Mouse (Mus musculus): ENCODE results near the gene Vwce. TPM values are rescaled to one million over a fixed set of nuclear protein-coding genes. Genes with fewer than 3 reads are reported as not detected.
A peak's percentile ranks its signal among the peaks of the same experiment; 100 is the strongest.

Vwce gene
- polyA plus RNA-seq, 1 experiment from 2014 or later = 1.7 TPM

DNA sequence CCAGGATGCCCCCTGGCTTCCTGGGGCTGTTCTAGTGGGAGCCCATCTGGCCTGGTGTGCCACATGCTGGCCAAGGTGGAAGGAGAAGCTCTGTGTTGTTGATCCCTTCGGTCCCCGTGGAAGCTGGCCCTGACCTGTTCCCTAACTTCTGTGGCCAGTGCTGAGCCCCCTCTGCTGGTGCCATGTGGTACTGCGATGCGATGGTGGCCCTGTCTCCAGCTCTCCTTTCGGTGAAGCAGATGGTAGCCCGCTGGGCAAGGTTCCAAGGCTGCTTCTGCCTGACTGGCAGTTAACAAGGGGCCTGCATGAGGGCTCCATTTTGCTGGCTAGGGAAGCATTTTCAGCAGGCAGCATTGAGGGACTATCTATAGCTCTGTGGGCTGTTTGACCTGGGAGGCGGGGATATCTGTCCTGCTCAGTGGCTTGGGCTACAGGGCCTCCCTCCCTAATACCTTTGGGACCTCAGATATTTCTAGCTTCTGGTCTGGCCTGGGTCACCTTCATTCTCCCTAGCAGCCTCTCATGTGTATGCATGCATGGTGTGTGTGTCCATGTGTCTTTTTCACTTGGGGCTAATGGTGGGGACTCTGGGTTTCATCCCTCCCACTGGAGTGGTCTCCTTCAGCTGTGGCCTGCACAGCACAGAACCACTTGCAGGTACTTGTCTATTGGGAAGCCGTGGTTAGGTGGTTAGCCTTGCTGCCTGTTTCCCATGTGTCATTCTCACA is 75.5 kb downstream of the Vwce start:
- ATAC-seq (ENCODE audit: low FRiP score) = peak; percentile 77
- Histone ChIP-seq H3K4me3 (replicated peaks) (no peak overlapping the region), H3K27me3 (replicated peaks) (no peaks in the 10 kb centered on the region), H3K4me1 (peaks cover 30% of the 10 kb centered on the region), H3K36me3 (peaks cover 51% of the 10 kb centered on the region), H3K9ac (replicated peaks) (no peak overlapping the region), H3K9me3 (replicated peaks) (no peaks in the 10 kb centered on the region), H3K27ac (replicated peaks) (peak overlapping the region; percentile 86), H3K4me2 (no peak overlapping the region)
- 19% methylated on average over 8 of the region's 8 CpGs for WGBS

GRCm38 (mm10) chr19:10710088-10710511 is 76.1 kb downstream of the Vwce start:
- Histone ChIP-seq H3K27me3 (replicated peaks) (no peaks in the 10 kb centered on the region), H3K4me2 (no peak overlapping the region), H3K4me3 (replicated peaks) (no peak overlapping the region), H3K9ac (replicated peaks) (no peak overlapping the region), H3K27ac (replicated peaks) (peak overlapping the region; percentile 86), H3K9me3 (replicated peaks) (no peaks in the 10 kb centered on the region), H3K4me1 (peaks cover 29% of the 10 kb centered on the region), H3K36me3 (peaks cover 51% of the 10 kb centered on the region)
- WGBS = 57% methylated on average over 9 of the region's 9 CpGs
- ATAC-seq (ENCODE audit: low FRiP score) = peak; percentile 51

GRCm38 (mm10) chr19:10710751-10711150 is 76.7 kb downstream of the Vwce start:
- WGBS = 96% methylated on average over 4 of the region's 4 CpGs
- Histone ChIP-seq H3K36me3 (peaks cover 51% of the 10 kb centered on the region), H3K27ac (replicated peaks) (peak overlapping the region; percentile 86), H3K27me3 (replicated peaks) (no peaks in the 10 kb centered on the region), H3K4me2 (no peak overlapping the region), H3K4me1 (peaks cover 26% of the 10 kb centered on the region), H3K9me3 (replicated peaks) (no peaks in the 10 kb centered on the region), H3K9ac (replicated peaks) (no peak overlapping the region), H3K4me3 (replicated peaks) (no peak overlapping the region)
- ATAC-seq (ENCODE audit: low FRiP score) = no peak

- Histone ChIP-seq H3K4me3 (replicated peaks) (no peak overlapping the region), H3K9me3 (replicated peaks) (no peaks in the 10 kb centered on the region), H3K4me2 (no peak overlapping the region), H3K9ac (replicated peaks) (no peak overlapping the region), H3K27me3 (replicated peaks) (no peaks in the 10 kb centered on the region), H3K36me3 (peaks cover 44% of the 10 kb centered on the region), H3K4me1 (peaks cover 26% of the 10 kb centered on the region), H3K27ac (replicated peaks) (no peak overlapping the region)
- no peak for ATAC-seq (ENCODE audit: low FRiP score)
- 96% methylated on average over 7 of the region's 7 CpGs for whole genome bisulfite sequencing
Measured at GRCm38 (mm10) chr19:10712194-10712593, 78.2 kb downstream of the Vwce start.

DNA sequence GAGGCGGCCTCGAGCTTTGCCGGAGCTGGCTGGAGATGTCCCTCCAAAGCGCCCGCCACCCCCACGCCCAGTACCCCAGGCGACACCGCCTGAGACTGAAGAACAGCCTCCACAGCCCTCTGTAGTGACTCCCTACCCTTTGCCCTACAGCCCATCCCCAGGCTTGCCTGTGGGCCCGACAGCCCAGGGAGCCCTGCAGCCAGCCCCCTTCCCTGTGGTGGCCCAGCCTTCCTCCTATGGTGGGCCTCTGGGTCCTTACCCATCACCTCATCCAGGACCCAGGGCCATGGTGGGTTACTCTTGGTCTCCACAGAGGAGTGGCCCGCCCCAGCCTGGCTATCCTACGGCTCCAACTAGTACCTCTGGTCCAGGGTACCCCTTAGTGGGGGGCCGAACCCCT is 78.6 kb downstream of the Vwce start:
- Histone ChIP-seq H3K27ac (replicated peaks) (no peak overlapping the region), H3K27me3 (replicated peaks) (no peaks in the 10 kb centered on the region), H3K9ac (replicated peaks) (no peak overlapping the region), H3K4me3 (replicated peaks) (no peak overlapping the region), H3K4me2 (no peak overlapping the region), H3K4me1 (peaks cover 26% of the 10 kb centered on the region), H3K9me3 (replicated peaks) (no peaks in the 10 kb centered on the region), H3K36me3 (peaks cover 40% of the 10 kb centered on the region)
- 97% methylated on average over 12 of the region's 12 CpGs for WGBS
- no peak for ATAC-seq (ENCODE audit: low FRiP score)

DNA sequence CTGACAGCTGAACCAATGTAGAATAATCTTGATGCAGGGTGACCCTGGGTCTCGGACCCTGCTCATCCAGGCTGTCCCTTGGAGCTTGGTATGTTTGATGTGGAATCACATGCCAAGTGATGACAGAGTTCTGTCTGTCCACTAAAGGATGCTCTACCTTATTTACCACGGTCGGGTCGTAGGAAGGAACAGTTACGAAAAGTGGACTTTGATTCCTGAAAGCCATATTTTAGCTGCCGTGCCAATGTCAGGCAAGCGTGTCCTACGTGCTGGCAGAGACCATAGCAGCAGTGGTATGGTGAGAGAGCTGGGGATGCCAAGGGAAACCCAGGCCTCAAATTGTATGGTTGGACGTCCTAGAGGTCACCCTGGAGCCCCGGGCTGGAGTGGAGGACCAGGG is 79.5 kb downstream of the Vwce start:
- Histone ChIP-seq H3K4me3 (replicated peaks) (no peak overlapping the region), H3K4me1 (peaks cover 26% of the 10 kb centered on the region), H3K27me3 (replicated peaks) (no peaks in the 10 kb centered on the region), H3K36me3 (peaks cover 31% of the 10 kb centered on the region), H3K9ac (replicated peaks) (no peak overlapping the region), H3K9me3 (replicated peaks) (no peaks in the 10 kb centered on the region), H3K27ac (replicated peaks) (no peak overlapping the region), H3K4me2 (no peak overlapping the region)
- no peak for ATAC-seq (ENCODE audit: low FRiP score)
- WGBS = 94% methylated on average over 10 of the region's 10 CpGs

DNA sequence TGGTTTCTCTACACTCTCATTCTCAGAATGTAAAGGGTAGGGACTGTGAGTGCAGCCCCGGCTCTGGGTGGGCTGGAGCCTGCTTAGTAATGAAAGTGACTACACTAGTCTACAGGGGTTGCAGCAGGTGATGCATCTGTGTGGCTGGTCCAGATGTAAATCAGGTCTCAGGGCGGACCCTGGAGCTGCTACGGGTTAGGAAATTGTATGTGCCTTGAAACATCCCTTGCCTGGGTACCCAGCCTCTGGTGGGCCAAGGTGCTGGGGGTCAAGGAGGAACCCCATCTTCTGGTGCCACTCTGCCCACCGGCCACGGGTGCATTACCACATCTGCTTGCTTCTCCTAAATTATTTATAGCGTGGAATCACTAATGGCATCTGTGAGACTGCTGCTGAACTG is 80.2 kb downstream of the Vwce start:
- Histone ChIP-seq H3K4me1 (peaks cover 21% of the 10 kb centered on the region), H3K36me3 (peaks cover 30% of the 10 kb centered on the region), H3K9me3 (replicated peaks) (no peaks in the 10 kb centered on the region), H3K27me3 (replicated peaks) (no peaks in the 10 kb centered on the region), H3K4me2 (no peak overlapping the region), H3K9ac (replicated peaks) (no peak overlapping the region), H3K4me3 (replicated peaks) (no peak overlapping the region), H3K27ac (replicated peaks) (peak overlapping the region; percentile 51; the same call in 1 of the 2 replicates)
- ATAC-seq (ENCODE audit: low FRiP score) = no peak
- 63% methylated on average over 6 of the region's 6 CpGs for WGBS

- Histone ChIP-seq H3K4me2 (no peak overlapping the region), H3K36me3 (peaks cover 30% of the 10 kb centered on the region), H3K27ac (replicated peaks) (peak overlapping the region; percentile 60), H3K4me3 (replicated peaks) (no peak overlapping the region), H3K4me1 (peaks cover 20% of the 10 kb centered on the region), H3K9ac (replicated peaks) (no peak overlapping the region), H3K9me3 (replicated peaks) (no peaks in the 10 kb centered on the region), H3K27me3 (replicated peaks) (no peaks in the 10 kb centered on the region)
- 42% methylated on average over 4 of the region's 4 CpGs for WGBS
- ATAC-seq (ENCODE audit: low FRiP score) = peak; percentile 69
Measured at GRCm38 (mm10) chr19:10714682-10715475, 80.9 kb downstream of the Vwce start.

DNA sequence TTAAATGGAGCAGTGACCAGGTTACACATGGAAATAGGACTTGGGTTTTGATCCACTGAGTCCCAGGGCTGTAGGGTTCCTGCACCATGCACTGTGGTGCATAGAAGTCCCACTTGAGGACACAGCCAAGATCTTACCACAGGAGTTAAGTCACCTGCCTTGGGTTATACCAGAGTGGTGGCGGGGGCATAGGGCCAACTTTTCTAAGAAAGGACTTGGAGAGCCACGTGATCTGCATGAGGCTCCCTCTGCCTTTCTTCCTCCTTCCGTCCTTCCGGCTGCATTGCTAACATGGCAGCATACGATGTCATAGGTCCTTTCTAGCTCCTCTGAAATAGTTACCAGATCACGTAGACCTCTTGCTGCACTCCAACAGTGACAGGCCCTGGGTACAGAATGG is 81.5 kb downstream of the Vwce start:
- no peak for ATAC-seq (ENCODE audit: low FRiP score)
- Histone ChIP-seq H3K27me3 (replicated peaks) (no peaks in the 10 kb centered on the region), H3K9ac (replicated peaks) (no peak overlapping the region), H3K4me2 (no peak overlapping the region), H3K4me1 (peaks cover 21% of the 10 kb centered on the region), H3K27ac (replicated peaks) (0 out of 2 replicates have a peak overlapping the region, but pooled peaks have one; percentile 60), H3K9me3 (replicated peaks) (no peaks in the 10 kb centered on the region), H3K4me3 (replicated peaks) (no peak overlapping the region), H3K36me3 (peaks cover 28% of the 10 kb centered on the region)
- WGBS = 88% methylated on average over 6 of the region's 6 CpGs

Other genes with a start within 250 kb of the Vwce start
- gene Syt7, start 245.1 kb upstream of the Vwce start, polyA plus RNA-seq (2015; fragmentation: Nextera tagmentation; extraction: Ambion mirVana) = 10.4 and 17.3 TPM in 2 replicates
- 1.1 and 1.3 TPM in 2 replicates for gene Lrrc10b, start 176.7 kb upstream of the Vwce start, polyA plus RNA-seq (2015; fragmentation: Nextera tagmentation; extraction: Ambion mirVana)
- gene Ppp1r32, start 151.3 kb upstream of the Vwce start, polyA plus RNA-seq (2015; fragmentation: Nextera tagmentation; extraction: Ambion mirVana) = 0.79 and 1.2 TPM in 2 replicates
- gene Cpsf7, start 108.9 kb upstream of the Vwce start, polyA plus RNA-seq (2015; fragmentation: Nextera tagmentation; extraction: Ambion mirVana) = 45.6 and 47.2 TPM in 2 replicates
- gene Sdhaf2, start 108.1 kb upstream of the Vwce start, polyA plus RNA-seq (2015; fragmentation: Nextera tagmentation; extraction: Ambion mirVana) = 67.5 and 67.7 TPM in 2 replicates
- 49.1 and 51.6 TPM in 2 replicates for gene Tmem216, start 78.0 kb upstream of the Vwce start, polyA plus RNA-seq (2015; fragmentation: Nextera tagmentation; extraction: Ambion mirVana)
- 20.4 and 22.5 TPM in 2 replicates for gene Cyb561a3, start 57.0 kb upstream of the Vwce start, polyA plus RNA-seq (2015; fragmentation: Nextera tagmentation; extraction: Ambion mirVana)
- 33.3 and 33.9 TPM in 2 replicates for gene Tmem138, start 56.9 kb upstream of the Vwce start, polyA plus RNA-seq (2015; fragmentation: Nextera tagmentation; extraction: Ambion mirVana)
- 194 and 213 TPM in 2 replicates for gene Ddb1, start 28.9 kb upstream of the Vwce start, polyA plus RNA-seq (2015; fragmentation: Nextera tagmentation; extraction: Ambion mirVana)
- gene Tkfc, start 28.6 kb upstream of the Vwce start, polyA plus RNA-seq (2015; fragmentation: Nextera tagmentation; extraction: Ambion mirVana) = 21.8 and 25.2 TPM in 2 replicates
- not detected in 2 replicates for gene Pga5, start 43.9 kb downstream of the Vwce start, polyA plus RNA-seq (2015; fragmentation: Nextera tagmentation; extraction: Ambion mirVana)
- 28.7 and 30.3 TPM in 2 replicates for gene Vps37c, start 54.5 kb downstream of the Vwce start, polyA plus RNA-seq (2015; fragmentation: Nextera tagmentation; extraction: Ambion mirVana)
- gene Cd5, start 104.8 kb downstream of the Vwce start, polyA plus RNA-seq (2015; fragmentation: Nextera tagmentation; extraction: Ambion mirVana) = 0.08 and 1.3 TPM in 2 replicates
- 0.74 TPM in 1 of 2 replicates, not detected in the other for gene Cd6, start 195.8 kb downstream of the Vwce start, polyA plus RNA-seq (2015; fragmentation: Nextera tagmentation; extraction: Ambion mirVana)
- gene Slc15a3, start 205.5 kb downstream of the Vwce start, polyA plus RNA-seq (2015; fragmentation: Nextera tagmentation; extraction: Ambion mirVana) = 0.27 and 0.55 TPM in 2 replicates
- 141 and 167 TPM in 2 replicates for gene Tmem132a, start 235.7 kb downstream of the Vwce start, polyA plus RNA-seq (2015; fragmentation: Nextera tagmentation; extraction: Ambion mirVana)
- gene Tmem109, start 247.8 kb downstream of the Vwce start, polyA plus RNA-seq (2015; fragmentation: Nextera tagmentation; extraction: Ambion mirVana) = 44.5 and 53.6 TPM in 2 replicates

Data from neural tube, embryonic 15.5 days (tissue).